ENCODE assay signal across 13 mouse cellular contexts in genomic region chr6:72518842-72519241, GRCm38 (mm10). TPM values are rescaled to one million over a fixed set of nuclear protein-coding genes. Genes with fewer than 3 reads are reported as not detected.
A peak's percentile ranks its signal among the peaks of the same experiment; 100 is the strongest.
DNase-seq lines count a peak whose midpoint lies in the region; ATAC-seq and TF ChIP-seq lines count a peak whose summit lies in the region.
"Had no signal": no experiment of that assay in that cellular context is flagged by ENCODE, and none has a peak within 500 bp of the region (broad histone marks: within the 10 kb centered on the region; RNA-seq: fewer than 3 reads in every experiment).

No protein-coding gene starts in this region.

- TF ChIP-seq CTCF in MEL (IDR thresholded peaks at IDR 0.05 in 2 of 3, conservative IDR thresholded peaks at IDR 0.05 in 1 of 3; ENCODE audit: control insufficient read depth in 1 of 3, insufficient read depth in 1 of 3, low read depth in 2 of 3, low read length in 3 of 3, poor library complexity in 1 of 3, severe bottlenecking in 1 of 3): no peak
- no peak for TF ChIP-seq CTCF in cerebellum, adult 2 months (IDR thresholded peaks at IDR 0.05; ENCODE audit: borderline replicate concordance, insufficient read depth, low read depth, low read length)

- H3K4me1 ChIP-seq in MEL (ENCODE audit: control insufficient read depth in 1 of 2, insufficient read depth in 2 of 2, low read length in 2 of 2): peaks cover 6 to 7% of the 10 kb centered on the region in 2 experiments; a peak in 3 of 4 replicates
- peaks cover 24% of the 10 kb centered on the region for H3K4me1 ChIP-seq in embryonic facial prominence, embryonic 10.5 days
- H3K4me1 ChIP-seq in hindbrain, embryonic 11.5 days (replicated peaks; ENCODE audit: control insufficient read depth, insufficient read depth, low read length): no peaks in the 10 kb centered on the region
- peaks cover 45% of the 10 kb centered on the region for H3K4me1 ChIP-seq in midbrain, embryonic 13.5 days (replicated peaks)
- no peaks in the 10 kb centered on the region for H3K4me1 ChIP-seq in cerebellum, adult 2 months (ENCODE audit: control insufficient read depth, insufficient read depth, low read length)

- H3K9me3 ChIP-seq in MEL (replicated peaks; ENCODE audit: insufficient read depth, low read length): no peaks in the 10 kb centered on the region
- no peaks in the 10 kb centered on the region for H3K9me3 ChIP-seq in embryonic facial prominence, embryonic 10.5 days
- no peaks in the 10 kb centered on the region for H3K9me3 ChIP-seq in hindbrain, embryonic 11.5 days (ENCODE audit: control insufficient read depth, low read length)
- H3K9me3 ChIP-seq in midbrain, embryonic 13.5 days: no peaks in the 10 kb centered on the region
- H3K9me3 ChIP-seq: heart, embryonic 13.5 days had no signal

- H3K9ac ChIP-seq in MEL (ENCODE audit: control insufficient read depth, low read depth, low read length, poor library complexity, severe bottlenecking): no peak overlapping the region
- no peak overlapping the region for H3K9ac ChIP-seq in hindbrain, embryonic 11.5 days (ENCODE audit: low read depth, low read length)
- H3K9ac ChIP-seq in midbrain, embryonic 13.5 days (replicated peaks): no peak overlapping the region

- TF ChIP-seq POLR2A in MEL (IDR thresholded peaks at IDR 0.05; ENCODE audit: control insufficient read depth in 1 of 2, insufficient read depth in 1 of 2, low read depth in 1 of 2, low read length in 2 of 2, poor library complexity in 1 of 2): no peak
- TF ChIP-seq POLR2A in cerebellum, adult 2 months (IDR thresholded peaks at IDR 0.05; ENCODE audit: borderline replicate concordance, insufficient read depth, low read length): no peak

- no peak overlapping the region for H3K4me2 ChIP-seq in hindbrain, embryonic 11.5 days (replicated peaks; ENCODE audit: low read depth, low read length)
- peak overlapping the region; percentile 40 for H3K4me2 ChIP-seq in midbrain, embryonic 13.5 days (replicated peaks)

- TF ChIP-seq EP300 in MEL (IDR thresholded peaks at IDR 0.05; ENCODE audit: low read depth in 1 of 2, low read length in 2 of 2): no peak

- no peaks in the 10 kb centered on the region; a peak in 1 of 4 replicates for H3K36me3 ChIP-seq in MEL (ENCODE audit: control insufficient read depth in 1 of 2, insufficient read depth in 2 of 2, low read length in 2 of 2)
- no peaks in the 10 kb centered on the region for H3K36me3 ChIP-seq in embryonic facial prominence, embryonic 10.5 days (replicated peaks)
- no peaks in the 10 kb centered on the region for H3K36me3 ChIP-seq in hindbrain, embryonic 11.5 days (ENCODE audit: control insufficient read depth, insufficient read depth, low read length)
- H3K36me3 ChIP-seq in midbrain, embryonic 13.5 days: no peaks in the 10 kb centered on the region
- H3K36me3 ChIP-seq: heart, embryonic 13.5 days had no signal

- H3K4me3 ChIP-seq in MEL (ENCODE audit: control insufficient read depth in 1 of 2, insufficient read depth in 1 of 2, low read depth in 2 of 2, low read length in 2 of 2): no peak overlapping the region
- no peak overlapping the region for H3K4me3 ChIP-seq in embryonic facial prominence, embryonic 10.5 days
- no peak overlapping the region for H3K4me3 ChIP-seq in hindbrain, embryonic 11.5 days (ENCODE audit: low read depth, low read length)
- H3K4me3 ChIP-seq in midbrain, embryonic 13.5 days (replicated peaks): no peak overlapping the region
- no peak overlapping the region for H3K4me3 ChIP-seq in cerebellum, adult 2 months (replicated peaks; ENCODE audit: insufficient read depth, low read depth, low read length)
- H3K4me3 ChIP-seq: heart, embryonic 13.5 days had no signal

- no peak for ATAC-seq in hindbrain, embryonic 11.5 days (ENCODE audit: low FRiP score)
- no peak; the same call in 1 of the 2 replicates for ATAC-seq in midbrain, embryonic 13.5 days
- ATAC-seq in monocyte, adult 5-6 weeks (replicated peaks; ENCODE audit: insufficient number of reproducible peaks, low FRiP score, low TSS enrichment, poor library complexity, severe bottlenecking): no peak
- ATAC-seq: CD4-positive, CD25-positive, alpha-beta regulatory T cell, adult 4 months had no signal

- peak; percentile 32 for DNase-seq in MEL (ENCODE audit: low read depth, low spot score)
- no peak for DNase-seq in embryonic facial prominence, embryonic 10.5 days (ENCODE audit: low spot score)
- DNase-seq in hindbrain, embryonic 11.5 days (ENCODE audit: low spot score): no peak
- DNase-seq in cerebellum, adult 2 months: no peak
- no peak for DNase-seq in thymus, postnatal 0 days (ENCODE audit: low spot score)
- no peak for DNase-seq in heart, adult 18-20 months
- DNase-seq: lung, adult 2 months; retina, postnatal 1 day had no signal

- TF ChIP-seq RAD21 in MEL (IDR thresholded peaks at IDR 0.05; ENCODE audit: low read depth, low read length): no peak

- no peaks in the 10 kb centered on the region for H3K79me2 ChIP-seq in MEL (ENCODE audit: control insufficient read depth, insufficient read depth, low read length, poor library complexity)

- H3K27me3 ChIP-seq in MEL (ENCODE audit: control insufficient read depth in 1 of 2, insufficient read depth in 2 of 2, low read length in 2 of 2): no peaks in the 10 kb centered on the region
- no peaks in the 10 kb centered on the region for H3K27me3 ChIP-seq in embryonic facial prominence, embryonic 10.5 days (replicated peaks; ENCODE audit: low read depth, poor library complexity, severe bottlenecking)
- H3K27me3 ChIP-seq in hindbrain, embryonic 11.5 days (ENCODE audit: control insufficient read depth, insufficient read depth, low read length): no peaks in the 10 kb centered on the region
- H3K27me3 ChIP-seq in midbrain, embryonic 13.5 days: no peaks in the 10 kb centered on the region
- no peaks in the 10 kb centered on the region for H3K27me3 ChIP-seq in cerebellum, adult 2 months (ENCODE audit: control insufficient read depth, insufficient read depth, low read length)
- H3K27me3 ChIP-seq: heart, embryonic 13.5 days had no signal

- H3K27ac ChIP-seq in MEL (ENCODE audit: control insufficient read depth, low read depth, low read length): no peak overlapping the region
- peak overlapping the region; percentile 27; the same call in 1 of the 2 replicates for H3K27ac ChIP-seq in embryonic facial prominence, embryonic 10.5 days (replicated peaks)
- peak overlapping the region; percentile 77 for H3K27ac ChIP-seq in hindbrain, embryonic 11.5 days (ENCODE audit: low read depth, low read length)
- H3K27ac ChIP-seq in midbrain, embryonic 13.5 days: peak overlapping the region; percentile 95
- no peak overlapping the region for H3K27ac ChIP-seq in cerebellum, adult 2 months (ENCODE audit: insufficient read depth, low read length)
- H3K27ac ChIP-seq: heart, embryonic 13.5 days had no signal

- 71% methylated on average over 1 of the region's 1 CpGs for WGBS in embryonic facial prominence, embryonic 10.5 days
- 86% methylated on average over 1 of the region's 1 CpGs for WGBS in hindbrain, embryonic 11.5 days
- WGBS in midbrain, embryonic 13.5 days: 92% methylated on average over 1 of the region's 1 CpGs
- WGBS in cerebellum, adult 2 months: 86% methylated on average over 1 of the region's 1 CpGs

TF ChIP-seq in MEL, 35 proteins besides CTCF, POLR2A, EP300 and RAD21:
- TF ChIP-seq SIN3A (IDR thresholded peaks at IDR 0.05; ENCODE audit: low read length) (no peak), ELF1 (IDR thresholded peaks at IDR 0.05; ENCODE audit: low read depth, low read length) (peak; percentile 21; the same call in 1 of the 2 replicates)
TF ChIP-seq in MEL: peak in this region for 1.

RNA-seq across cellular contexts. Expression of gene Sh2d6, which starts 2.7 kb away (rescaled TPM):
- not detected in 2 replicates for total RNA-seq in MEL (2012; rRNA removed)
- under 1 TPM in 1 of 2 experiments, not detected in 1; 0.17 TPM for polyA plus RNA-seq in MEL (2012; ENCODE audit: insufficient read depth in 1 of 2, insufficient read length in 2 of 2, low read depth in 1 of 2, low replicate concordance in 2 of 2, missing spikeins in 1 of 2)
- 0.16 and 0.19 TPM in 2 replicates for polyA plus RNA-seq in embryonic facial prominence, embryonic 10.5 days (2016; fragmentation: Nextera tagmentation; extraction: Ambion mirVana)
- polyA plus RNA-seq in hindbrain, embryonic 11.5 days (2014; fragmentation: Nextera tagmentation; extraction: Ambion mirVana): 0.45 and 0.66 TPM in 2 replicates
- polyA plus RNA-seq in midbrain, embryonic 13.5 days (2015; fragmentation: Nextera tagmentation; extraction: Ambion mirVana): 1.5 TPM in 2 replicates
- 0.78 and 0.79 TPM in 2 replicates for polyA plus RNA-seq in cerebellum, adult 2 months (2012; rRNA removed)
- polyA plus RNA-seq in thymus, postnatal 0 days (2015; fragmentation: Nextera tagmentation; extraction: Ambion mirVana): 0.14 and 0.23 TPM in 2 replicates
- under 1 TPM in 1 of 2 experiments, not detected in 1; 0.25 TPM for total RNA-seq in heart, adult 18-20 months (2021)
- 0.75 TPM in 1 of 3 replicates, not detected in the others for total RNA-seq in monocyte, adult 5-6 weeks (2017)
- polyA plus RNA-seq: CD4-positive, CD25-positive, alpha-beta regulatory T cell, adult 4 months; kidney, embryonic 14.5 days had no signal

RNA-seq across cellular contexts. Expression of gene Capg, which starts 25.3 kb away (rescaled TPM):
- 222 and 241 TPM in 2 replicates for total RNA-seq in MEL (2012; rRNA removed)
- polyA plus RNA-seq in MEL (2012; ENCODE audit: insufficient read depth in 1 of 2, insufficient read length in 2 of 2, low read depth in 1 of 2, low replicate concordance in 2 of 2, missing spikeins in 1 of 2): 100 to 1,000 TPM in 1 of 2 experiments, not detected in 1; 283 TPM
- 14.8 and 16.0 TPM in 2 replicates for polyA plus RNA-seq in embryonic facial prominence, embryonic 10.5 days (2016; fragmentation: Nextera tagmentation; extraction: Ambion mirVana)
- polyA plus RNA-seq in hindbrain, embryonic 11.5 days (2014; fragmentation: Nextera tagmentation; extraction: Ambion mirVana): 10.4 TPM in 2 replicates
- 5.3 and 5.7 TPM in 2 replicates for polyA plus RNA-seq in midbrain, embryonic 13.5 days (2015; fragmentation: Nextera tagmentation; extraction: Ambion mirVana)
- 3.6 and 4.8 TPM in 2 replicates for polyA plus RNA-seq in cerebellum, adult 2 months (2012; rRNA removed)
- 62.4 and 63.4 TPM in 2 replicates for polyA plus RNA-seq in thymus, postnatal 0 days (2015; fragmentation: Nextera tagmentation; extraction: Ambion mirVana)
- 10 to 100 TPM in 1 of 2 experiments, 1 to 10 TPM in 1; 9.4 to 11.9 TPM for total RNA-seq in heart, adult 18-20 months (2021)
- total RNA-seq in monocyte, adult 5-6 weeks (2017): 54.4 to 71.6 TPM (median 54.8 TPM) in 3 replicates

Comparison
In these comparisons a context has a peak if more than half of its experiments do, and no peak if none do; other contexts are left out.
1. H3K27ac ChIP-seq: peak in embryonic facial prominence, embryonic 10.5 days (single experiment), hindbrain, embryonic 11.5 days (single experiment) and midbrain, embryonic 13.5 days (single experiment); none in MEL (single experiment) and cerebellum, adult 2 months (single experiment).